Mouse (Mus musculus) lung, postnatal 0 days (tissue): ENCODE results near the gene Usp39. TPM values are rescaled to one million over a fixed set of nuclear protein-coding genes. Genes with fewer than 3 reads are reported as not detected.

ENCODE experiments used
- ATAC-seq: fragments of 200-750 bp; cut with Nextera tagmentation; 2 replicates; pipeline ENCODE4 v1.8.0; 2017; ENCODE audit warnings: moderate library complexity
- DNase-seq: peaks from one replicate; pipeline ENCODE4 v3.0.0-alpha.2; 2016; ENCODE audit warnings: low spot score
- H3K27ac ChIP-seq: fragments of 300-500 bp; sonication (generic); 2 replicates; pipeline ENCODE4 v1.5.1; 2014; ENCODE audit warnings: antibody characterized with exemption, mild to moderate bottlenecking, low read length, mixed read lengths
- H3K27me3 ChIP-seq: fragments of 300-500 bp; sonication (generic); replicated peaks from 2 replicates; pipeline ENCODE4 v1.6.1; 2014; ENCODE audit warnings: low read length, mixed read lengths; ENCODE audit not compliant: insufficient read depth
- H3K36me3 ChIP-seq: fragments of 300-500 bp; sonication (generic); 2 replicates; pipeline ENCODE4 v1.6.1; 2014; ENCODE audit warnings: low read length, mixed read lengths; ENCODE audit not compliant: insufficient read depth
- H3K4me1 ChIP-seq: fragments of 300-500 bp; sonication (generic); 2 replicates; pipeline ENCODE4 v1.6.1; 2014; ENCODE audit warnings: antibody characterized with exemption, low read depth, low read length, mixed read lengths; ENCODE audit not compliant: insufficient read depth
- H3K4me2 ChIP-seq: fragments of 300-500 bp; sonication (generic); replicated peaks from 2 replicates; pipeline ENCODE4 v1.6.1; 2014; ENCODE audit warnings: low read depth, mild to moderate bottlenecking, low read length, moderate library complexity, mixed read lengths
- H3K4me3 ChIP-seq: fragments of 300-500 bp; sonication (generic); 2 replicates; pipeline ENCODE4 v1.5.1; 2014; ENCODE audit warnings: low read depth, low read length
- H3K9ac ChIP-seq: fragments of 300-500 bp; sonication (generic); replicated peaks from 2 replicates; pipeline ENCODE4 v1.6.1; 2014; ENCODE audit warnings: low read depth, mild to moderate bottlenecking
- H3K9me3 ChIP-seq: fragments of 300-500 bp; sonication (generic); 2 replicates; pipeline ENCODE4 v1.6.1; 2016; ENCODE audit warnings: low read length, mixed read lengths
- CTCF ChIP-seq: IDR thresholded peaks from 2 replicates; pipeline ENCODE4 v1.5.1; 2016; ENCODE audit warnings: antibody characterized with exemption, mild to moderate bottlenecking
- EP300 ChIP-seq: IDR thresholded peaks from 2 replicates; pipeline ENCODE4 v1.6.1; 2016; ENCODE audit warnings: antibody characterized with exemption, mild to moderate bottlenecking, control low read depth
- WGBS: fragments of 180-500 bp; shearing (Covaris S2); extraction: QIAGEN DNeasy Blood & Tissue Kit; methylation state at CpG from one replicate; pipeline ENCODE4 v1.1.7; 2014; 5-methylcytosine and 5-hydroxymethylcytosine counted together
- polyA plus RNA-seq: library from polyadenylated mRNA; unstranded; fragments of >200 nt; fragmentation: Nextera tagmentation; extraction: Ambion mirVana; gene quantifications from 2 replicates; pipeline ENCODE4 v1.2.1, GENCODE M21; 2015

The Usp39 gene
- polyA plus RNA-seq, 1 experiment from 2014 or later = 27.4 TPM

- no peaks in the 10 kb centered on the region for H3K9me3 ChIP-seq
- H3K9ac ChIP-seq = no peak overlapping the region
These were observed 69.5 kb downstream of the Usp39 start for GRCm38 (mm10) chr6:72275527-72275926.

GRCm38 (mm10) chr6:72273153-72273552 lies 71.8 kb downstream of the Usp39 start:
- Histone ChIP-seq H3K9ac (no peak overlapping the region), H3K9me3 (no peaks in the 10 kb centered on the region), H3K27ac (peak overlapping the region; percentile 92), H3K36me3 (no peaks in the 10 kb centered on the region), H3K27me3 (no peaks in the 10 kb centered on the region), H3K4me2 (no peak overlapping the region), H3K4me1 (peaks cover 24% of the 10 kb centered on the region), H3K4me3 (no peak overlapping the region)
- WGBS = 63% methylated on average over 6 of the region's 6 CpGs
- TF ChIP-seq CTCF (no peak), EP300 (no peak)
- ATAC-seq = no peak
- no peak for DNase-seq

More at GRCm38 (mm10) chr6:72275527-72275926, 69.5 kb downstream of the Usp39 start:
- ATAC-seq (no peak), DNase-seq (no peak)
- Histone ChIP-seq H3K4me1 (peaks cover 39% of the 10 kb centered on the region), H3K4me2 (no peak overlapping the region), H3K27ac (0 out of 2 replicates have a peak overlapping the region, but pooled peaks have one; percentile 92), H3K36me3 (no peaks in the 10 kb centered on the region), H3K27me3 (no peaks in the 10 kb centered on the region), H3K4me3 (no peak overlapping the region)
- WGBS = 53% methylated on average over 4 of the region's 4 CpGs
- TF ChIP-seq EP300 (no peak), CTCF (no peak)

GRCm38 (mm10) chr6:72272161-72272696 lies 72.8 kb downstream of the Usp39 start:
- Histone ChIP-seq H3K4me1 (peaks cover 18% of the 10 kb centered on the region; the same call in 1 of the 2 replicates), H3K4me3 (no peak overlapping the region), H3K27ac (peak overlapping the region; percentile 92), H3K9ac (no peak overlapping the region), H3K36me3 (no peaks in the 10 kb centered on the region), H3K4me2 (no peak overlapping the region), H3K27me3 (no peaks in the 10 kb centered on the region), H3K9me3 (no peaks in the 10 kb centered on the region)
- WGBS = 54% methylated on average over 10 of the region's 10 CpGs
- peak; percentile 99 for TF ChIP-seq EP300
- TF ChIP-seq CTCF = no peak
- DNase-seq (peak; percentile 95), ATAC-seq (peak; percentile 85)

- Histone ChIP-seq H3K9me3 (no peaks in the 10 kb centered on the region), H3K4me1 (peaks cover 18% of the 10 kb centered on the region; the same call in 1 of the 2 replicates), H3K27me3 (no peaks in the 10 kb centered on the region), H3K36me3 (no peaks in the 10 kb centered on the region), H3K4me2 (no peak overlapping the region), H3K4me3 (no peak overlapping the region), H3K27ac (peak overlapping the region; percentile 92), H3K9ac (no peak overlapping the region)
- ATAC-seq (no peak), DNase-seq (no peak)
- TF ChIP-seq EP300 (no peak), CTCF (no peak)
- 63% methylated on average over 11 of the region's 11 CpGs for WGBS
These were observed 73.9 kb downstream of the Usp39 start for GRCm38 (mm10) chr6:72270952-72271519.

GRCm38 (mm10) chr6:72270258-72270657 lies 74.7 kb downstream of the Usp39 start:
- Histone ChIP-seq H3K9me3 (no peaks in the 10 kb centered on the region), H3K4me2 (no peak overlapping the region), H3K4me1 (peaks cover 14% of the 10 kb centered on the region; the same call in 1 of the 2 replicates), H3K4me3 (no peak overlapping the region), H3K36me3 (no peaks in the 10 kb centered on the region), H3K27me3 (no peaks in the 10 kb centered on the region), H3K27ac (no peak overlapping the region; the same call in 1 of the 2 replicates), H3K9ac (no peak overlapping the region)
- 68% methylated on average over 5 of the region's 5 CpGs for WGBS
- ATAC-seq = no peak
- TF ChIP-seq CTCF (no peak), EP300 (no peak)
- DNase-seq = no peak

Other genes starting within 250 kb of the Usp39 start
- 38.9 and 42.4 TPM in 2 replicates for gene St3gal5, start 247.6 kb downstream of the Usp39 start, polyA plus RNA-seq
- gene Atoh8, start 109.6 kb downstream of the Usp39 start, polyA plus RNA-seq = 17.3 and 20.6 TPM in 2 replicates
- 1,292 and 1,589 TPM in 2 replicates for gene Sftpb, start 40.6 kb downstream of the Usp39 start, polyA plus RNA-seq
- 23.0 and 24.2 TPM in 2 replicates for gene 0610030E20Rik, start 2.1 kb upstream of the Usp39 start, polyA plus RNA-seq
- gene Tmem150a, start 10.3 kb upstream of the Usp39 start, polyA plus RNA-seq = 17.6 and 25.7 TPM in 2 replicates
- gene Rnf181, start 21.8 kb upstream of the Usp39 start, polyA plus RNA-seq = 202 and 208 TPM in 2 replicates
- 80.5 and 83.3 TPM in 2 replicates for gene Vamp5, start 35.3 kb upstream of the Usp39 start, polyA plus RNA-seq
- 608 and 656 TPM in 2 replicates for gene Vamp8, start 45.5 kb upstream of the Usp39 start, polyA plus RNA-seq
- 28.6 and 32.2 TPM in 2 replicates for gene Ggcx, start 69.1 kb upstream of the Usp39 start, polyA plus RNA-seq
- 165 and 171 TPM in 2 replicates for gene Mat2a, start 94.4 kb upstream of the Usp39 start, polyA plus RNA-seq
- gene Sh2d6, start 176.5 kb upstream of the Usp39 start, polyA plus RNA-seq = not detected in 2 replicates
- gene Capg, start 199.2 kb upstream of the Usp39 start, polyA plus RNA-seq = 136 and 148 TPM in 2 replicates